Mouse (Mus musculus) forebrain, embryonic 13.5 days (tissue): ENCODE results near the gene Lix1. TPM values are rescaled to one million over a fixed set of nuclear protein-coding genes. Genes with fewer than 3 reads are reported as not detected.

Experiments used
- polyA plus RNA-seq: library from polyadenylated mRNA; unstranded; fragments of >200 nt; fragmentation: Nextera tagmentation; extraction: Ambion mirVana; gene quantifications from 2 replicates; pipeline ENCODE4 v1.2.1, GENCODE M21; 2015

The Lix1 gene
- polyA plus RNA-seq, 1 experiment from 2014 or later: 59.1 TPM

Other genes with a start within 250 kb of the Lix1 start
- gene Riok2, start 28.4 kb upstream of the Lix1 start, polyA plus RNA-seq: 29.3 and 32.9 TPM in 2 replicates
- gene Lnpep, start 222.4 kb downstream of the Lix1 start, polyA plus RNA-seq: 8.9 and 9.2 TPM in 2 replicates